Mouse (Mus musculus): ENCODE data around the gene Lcat.
A peak's percentile ranks its signal among the peaks of the same experiment; 100 is the strongest.

Lcat gene

GRCm38 (mm10) chr8:105942542-105942941 lies 640 bp downstream of the Lcat start:
- DNase-seq (ENCODE audit: low read depth): no peak

GRCm38 (mm10) chr8:105942026-105942425 lies 1.2 kb downstream of the Lcat start:
- no peak for DNase-seq (ENCODE audit: low read depth)

GRCm38 (mm10) chr8:105938306-105938669 lies 4.9 kb downstream of the Lcat start, which contains the start of gene Psmb10:
Gene Psmb10 (minus strand): TSS chr8:105938444.
- no peak for DNase-seq (ENCODE audit: low read depth)

- no peak for DNase-seq (ENCODE audit: low read depth)
Measured at GRCm38 (mm10) chr8:105937496-105938305, 5.5 kb downstream of the Lcat start.

- peak; percentile 85 for DNase-seq (ENCODE audit: low read depth)
Measured at GRCm38 (mm10) chr8:105936866-105937475, 6.2 kb downstream of the Lcat start.

GRCm38 (mm10) chr8:105935863-105936603 lies 7.1 kb downstream of the Lcat start:
- no peak for DNase-seq (ENCODE audit: low read depth)

GRCm38 (mm10) chr8:105935105-105935504 lies 8.1 kb downstream of the Lcat start:
- no peak for DNase-seq (ENCODE audit: low read depth)

GRCm38 (mm10) chr8:105933762-105934161 lies 9.4 kb downstream of the Lcat start, which contains the start of gene Ctrl:
Gene Ctrl (minus strand): TSS chr8:105933862.
- no peak for DNase-seq (ENCODE audit: low read depth)

GRCm38 (mm10) chr8:105932525-105932924 lies 10.7 kb downstream of the Lcat start:
- no peak for DNase-seq (ENCODE audit: low read depth)

GRCm38 (mm10) chr8:105931271-105931670 lies 11.9 kb downstream of the Lcat start:
- DNase-seq (ENCODE audit: low read depth): no peak

GRCm38 (mm10) chr8:105930602-105931001 lies 12.6 kb downstream of the Lcat start:
- peak; percentile 70 for DNase-seq (ENCODE audit: low read depth)

GRCm38 (mm10) chr8:105925123-105925522 lies 18.1 kb downstream of the Lcat start:
- no peak for DNase-seq (ENCODE audit: low read depth)

- DNase-seq (ENCODE audit: low read depth): no peak
Measured at GRCm38 (mm10) chr8:105919390-105919789, 23.8 kb downstream of the Lcat start.

GRCm38 (mm10) chr8:105900941-105901616 lies 42.1 kb downstream of the Lcat start:
- DNase-seq (ENCODE audit: low read depth): no peak

GRCm38 (mm10) chr8:105900180-105900940 lies 42.8 kb downstream of the Lcat start, which contains the start of gene Pskh1:
Gene Pskh1 (plus strand): TSS chr8:105900441.
- peak; percentile 89 for DNase-seq (ENCODE audit: low read depth)

- DNase-seq (ENCODE audit: low read depth): no peak
Measured at GRCm38 (mm10) chr8:105897801-105898480, 45.2 kb downstream of the Lcat start.

- no peak for DNase-seq (ENCODE audit: low read depth)
Measured at GRCm38 (mm10) chr8:105893339-105893738, 49.8 kb downstream of the Lcat start, which contains the start of gene Nrn1l. Gene Nrn1l (plus strand): TSS chr8:105893567.

- no peak for DNase-seq (ENCODE audit: low read depth)
Measured at GRCm38 (mm10) chr8:105892432-105892831, 50.8 kb downstream of the Lcat start.

- no peak for DNase-seq (ENCODE audit: low read depth)
Measured at GRCm38 (mm10) chr8:105890870-105891269, 52.3 kb downstream of the Lcat start.

GRCm38 (mm10) chr8:105889756-105890465 lies 53.3 kb downstream of the Lcat start:
- DNase-seq (ENCODE audit: low read depth): no peak
